Mouse (Mus musculus): ENCODE results near the gene Gm34653. TPM values are rescaled to one million over a fixed set of nuclear protein-coding genes. Genes with fewer than 3 reads are reported as not detected.

The Gm34653 gene
- total and polyA plus RNA-seq, 2 experiments from 2014 or later: 0.12 TPM; not detected in 1

DNA sequence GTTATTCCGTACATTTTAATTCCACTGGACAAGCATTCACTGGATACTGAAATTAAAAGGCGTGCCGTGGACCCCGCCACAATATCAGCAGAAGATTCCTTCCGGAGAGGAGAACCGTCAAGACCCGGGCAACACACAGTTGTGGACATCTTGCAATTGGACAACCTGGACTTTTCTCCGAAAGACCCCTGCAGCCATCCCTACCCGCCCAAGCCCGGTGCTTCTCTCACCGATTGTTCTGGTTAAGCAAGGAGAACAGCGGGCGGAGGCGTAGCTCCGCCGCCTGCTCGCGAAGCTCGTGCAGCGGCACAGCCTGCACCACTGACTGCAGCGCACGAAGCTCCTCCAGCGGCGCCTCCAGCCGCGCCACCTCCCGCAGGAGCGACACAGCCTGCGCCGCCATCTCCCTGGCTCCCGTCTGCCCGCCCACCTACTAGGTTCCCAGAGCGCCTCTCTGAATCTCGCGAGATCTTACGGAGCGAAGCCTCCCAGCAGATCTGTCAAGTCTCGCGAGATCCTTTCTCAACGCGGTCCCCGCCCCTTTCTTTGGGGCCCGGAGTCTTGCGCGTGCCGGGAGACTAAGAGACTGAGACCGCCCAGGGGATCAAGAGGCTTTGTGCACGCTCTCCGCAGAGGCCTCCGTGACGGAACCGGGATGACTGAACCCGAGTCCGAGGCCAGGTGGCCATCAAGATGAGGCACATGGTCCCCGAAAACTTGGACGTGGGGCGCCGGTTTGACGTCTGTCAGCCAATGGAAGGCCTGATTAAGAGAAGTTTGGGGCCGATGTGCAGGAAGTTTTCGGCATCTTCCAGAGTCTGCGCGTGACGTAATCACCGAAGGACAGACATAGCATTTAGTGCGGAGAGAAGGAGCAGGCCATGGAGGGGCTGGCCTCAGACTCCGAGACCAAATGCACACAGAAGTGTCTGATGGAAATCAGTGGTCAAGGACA lies 38.0 kb downstream of the Gm34653 start:
- DNase-seq (ENCODE audit: low spot score) (peak; percentile 100), ATAC-seq (ENCODE audit: low FRiP score) (peak; percentile 99)
- Histone ChIP-seq H3K36me3 (ENCODE audit: insufficient read depth, low read length) (peaks cover 5% of the 10 kb centered on the region; the same call in 1 of the 2 replicates), H3K4me1 (ENCODE audit: insufficient read depth, low read length) (peaks cover 2% of the 10 kb centered on the region; the same call in 1 of the 2 replicates), H3K27ac (ENCODE audit: low read depth, low read length) (peak overlapping the region; percentile 85), H3K27me3 (ENCODE audit: insufficient read depth, low read length) (0 out of 2 replicates have a peak, but pooled peaks cover 10% of the 10 kb centered on the region), H3K4me3 (ENCODE audit: low read depth, low read length) (peak overlapping the region; percentile 86), H3K9ac (replicated peaks; ENCODE audit: low read length, poor library complexity, severe bottlenecking) (peak overlapping the region; percentile 93), H3K9me3 (ENCODE audit: low read length) (no peaks in the 10 kb centered on the region), H3K4me2 (ENCODE audit: low read depth, low read length, poor library complexity, severe bottlenecking) (peak overlapping the region; percentile 65)
- no peak for TF ChIP-seq CTCF (IDR thresholded peaks at IDR 0.05)
- WGBS: under 1% methylated on average over 66 of the region's 67 CpGs

- 4% methylated on average over 14 of the region's 14 CpGs for WGBS
- Histone ChIP-seq H3K4me1 (ENCODE audit: insufficient read depth, low read length) (peaks cover 2% of the 10 kb centered on the region; the same call in 1 of the 2 replicates), H3K27ac (ENCODE audit: low read depth, low read length) (no peak within 1 kb of the TSS), H3K36me3 (ENCODE audit: insufficient read depth, low read length) (no peaks in the 10 kb centered on the region), H3K4me2 (ENCODE audit: low read depth, low read length, poor library complexity, severe bottlenecking) (no peak within 1 kb of the TSS), H3K9ac (replicated peaks; ENCODE audit: low read length, poor library complexity, severe bottlenecking) (no peak within 1 kb of the TSS), H3K4me3 (ENCODE audit: low read depth, low read length) (no peak within 1 kb of the TSS), H3K27me3 (ENCODE audit: insufficient read depth, low read length) (0 out of 2 replicates have a peak, but pooled peaks cover 10% of the 10 kb centered on the region), H3K9me3 (ENCODE audit: low read length) (no peaks in the 10 kb centered on the region)
- no peak for DNase-seq (ENCODE audit: low spot score)
- no peak for ATAC-seq (ENCODE audit: low FRiP score)
- no peak for TF ChIP-seq CTCF (IDR thresholded peaks at IDR 0.05)
These were observed 41.5 kb downstream of the Gm34653 start, which contains the start of gene Cutal for GRCm38 (mm10) chr2:34874271-34874670. Gene Cutal (plus strand): TSS chr2:34874396.

GRCm38 (mm10) chr2:34874816-34875345 lies 42.1 kb downstream of the Gm34653 start, which contains the start of gene Psmd5:
Gene Psmd5 (minus strand): TSS chr2:34874968.
- Histone ChIP-seq H3K9ac (replicated peaks; ENCODE audit: low read length, poor library complexity, severe bottlenecking) (no peak within 1 kb of the TSS), H3K27ac (ENCODE audit: low read depth, low read length) (no peak within 1 kb of the TSS)

GRCm38 (mm10) chr2:34880054-34880453 lies 47.2 kb downstream of the Gm34653 start:
- ATAC-seq (ENCODE audit: low FRiP score): no peak
- WGBS: 91% methylated on average over 10 of the region's 10 CpGs

More at GRCm38 (mm10) chr2:34874816-34875345, 42.1 kb downstream of the Gm34653 start, which contains the start of gene Psmd5:
- 15% methylated on average over 8 of the region's 8 CpGs for WGBS
- DNase-seq (ENCODE audit: low spot score): no peak
- Histone ChIP-seq H3K9me3 (ENCODE audit: low read length) (no peaks in the 10 kb centered on the region), H3K4me1 (ENCODE audit: insufficient read depth, low read length) (0 out of 2 replicates have a peak, but pooled peaks cover 2% of the 10 kb centered on the region), H3K36me3 (ENCODE audit: insufficient read depth, low read length) (no peaks in the 10 kb centered on the region), H3K4me3 (ENCODE audit: low read depth, low read length) (no peak within 1 kb of the TSS), H3K27me3 (ENCODE audit: insufficient read depth, low read length) (0 out of 2 replicates have a peak, but pooled peaks cover 10% of the 10 kb centered on the region), H3K4me2 (ENCODE audit: low read depth, low read length, poor library complexity, severe bottlenecking) (no peak within 1 kb of the TSS)
- no peak for ATAC-seq (ENCODE audit: low FRiP score)
- TF ChIP-seq CTCF (IDR thresholded peaks at IDR 0.05): no peak

DNA sequence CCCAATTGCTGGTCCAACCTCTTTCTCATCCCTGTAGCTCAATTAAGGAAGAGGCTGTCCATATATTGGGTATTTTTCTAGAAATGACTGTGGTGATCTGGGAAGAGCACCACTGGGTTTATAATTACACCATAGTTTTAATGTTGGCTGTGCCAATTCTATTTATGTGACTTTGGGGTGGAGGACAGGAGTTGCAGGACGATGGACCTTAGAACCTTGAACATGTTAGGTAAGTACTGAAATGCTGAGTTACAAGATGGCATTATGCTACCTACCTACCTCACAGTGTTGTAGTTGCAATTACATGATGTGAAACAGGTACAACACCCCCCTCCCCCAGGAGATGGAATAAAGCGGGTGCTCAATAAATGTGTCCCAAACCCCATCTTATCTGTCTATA lies 50.0 kb downstream of the Gm34653 start:
- Histone ChIP-seq H3K36me3 (ENCODE audit: insufficient read depth, low read length) (no peaks in the 10 kb centered on the region), H3K9me3 (ENCODE audit: low read length) (no peaks in the 10 kb centered on the region), H3K27ac (ENCODE audit: low read depth, low read length) (no peak overlapping the region), H3K4me1 (ENCODE audit: insufficient read depth, low read length) (no peaks in the 10 kb centered on the region), H3K27me3 (ENCODE audit: insufficient read depth, low read length) (no peaks in the 10 kb centered on the region), H3K9ac (replicated peaks; ENCODE audit: low read length, poor library complexity, severe bottlenecking) (no peak overlapping the region), H3K4me2 (ENCODE audit: low read depth, low read length, poor library complexity, severe bottlenecking) (no peak overlapping the region), H3K4me3 (ENCODE audit: low read depth, low read length) (no peak overlapping the region)
- no peak for DNase-seq (ENCODE audit: low spot score)
- no peak for TF ChIP-seq CTCF (IDR thresholded peaks at IDR 0.05)
- no peak for ATAC-seq (ENCODE audit: low FRiP score)
- WGBS: 94% methylated on average over 2 of the region's 2 CpGs

More at GRCm38 (mm10) chr2:34880054-34880453, 47.2 kb downstream of the Gm34653 start:
- Histone ChIP-seq H3K4me3 (ENCODE audit: low read depth, low read length) (no peak overlapping the region), H3K27me3 (ENCODE audit: insufficient read depth, low read length) (no peaks in the 10 kb centered on the region), H3K9ac (replicated peaks; ENCODE audit: low read length, poor library complexity, severe bottlenecking) (no peak overlapping the region), H3K27ac (ENCODE audit: low read depth, low read length) (no peak overlapping the region), H3K9me3 (ENCODE audit: low read length) (no peaks in the 10 kb centered on the region), H3K4me2 (ENCODE audit: low read depth, low read length, poor library complexity, severe bottlenecking) (no peak overlapping the region), H3K36me3 (ENCODE audit: insufficient read depth, low read length) (no peaks in the 10 kb centered on the region), H3K4me1 (ENCODE audit: insufficient read depth, low read length) (no peaks in the 10 kb centered on the region)
- DNase-seq (ENCODE audit: low spot score): no peak
- no peak for TF ChIP-seq CTCF (IDR thresholded peaks at IDR 0.05)

Measured in midbrain, postnatal 0 days (tissue).